Mouse (Mus musculus): ENCODE results near the gene Ugt8a. TPM values are rescaled to one million over a fixed set of nuclear protein-coding genes. Genes with fewer than 3 reads are reported as not detected.

Gene Ugt8a
- total RNA-seq (2014; rRNA removed; ENCODE audit: low replicate concordance) (0.46 and 1.1 TPM in 2 replicates), polyA plus RNA-seq (2015; fragmentation: Nextera tagmentation; extraction: Ambion mirVana) (0.05 TPM in 1 of 2 replicates, not detected in the other)

DNA sequence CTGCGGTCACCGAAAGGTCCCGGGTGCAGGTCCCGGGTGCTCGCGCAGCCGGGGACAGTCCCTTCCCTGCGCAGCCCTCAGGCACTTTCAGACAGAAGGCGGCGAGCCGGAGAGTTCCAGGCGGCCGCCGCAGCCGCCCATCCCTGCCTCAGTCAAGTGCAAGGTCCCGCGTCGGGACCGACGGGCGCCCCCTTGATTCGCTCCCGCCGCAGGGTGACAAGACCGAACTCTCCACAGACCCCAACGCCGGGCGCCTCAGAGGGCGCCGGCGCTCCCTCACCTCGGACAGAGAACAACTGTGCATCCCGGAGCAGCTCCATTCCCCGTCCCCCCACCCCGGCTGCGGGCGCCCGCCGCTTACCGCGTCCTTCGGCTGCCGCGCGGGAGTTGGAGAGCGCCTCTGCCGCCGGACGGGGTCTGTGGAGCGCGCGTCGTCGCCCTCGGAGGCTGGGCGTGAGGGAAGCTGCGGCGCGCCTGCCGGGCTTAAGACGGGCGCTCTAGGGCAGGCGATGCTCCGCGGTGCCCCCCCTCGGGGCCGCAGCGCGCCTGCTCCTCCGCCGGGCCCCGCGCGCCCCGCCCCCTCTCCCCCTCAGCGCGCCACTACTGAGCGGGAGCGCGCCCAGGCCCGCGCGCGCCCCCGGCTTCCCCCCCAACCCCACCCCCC is at the start of gene Ugt8a:
TSS of gene Ugt8a (minus strand) at position 528 of the 664 bp plus-strand sequence.
- DNase-seq (ENCODE audit: low spot score): no peak
- under 1% methylated on average over 62 of the region's 85 CpGs for WGBS
- peak within 1 kb of the TSS; percentile 52 for H3K4me3 ChIP-seq (ENCODE audit: low read depth, low read length)

DNA sequence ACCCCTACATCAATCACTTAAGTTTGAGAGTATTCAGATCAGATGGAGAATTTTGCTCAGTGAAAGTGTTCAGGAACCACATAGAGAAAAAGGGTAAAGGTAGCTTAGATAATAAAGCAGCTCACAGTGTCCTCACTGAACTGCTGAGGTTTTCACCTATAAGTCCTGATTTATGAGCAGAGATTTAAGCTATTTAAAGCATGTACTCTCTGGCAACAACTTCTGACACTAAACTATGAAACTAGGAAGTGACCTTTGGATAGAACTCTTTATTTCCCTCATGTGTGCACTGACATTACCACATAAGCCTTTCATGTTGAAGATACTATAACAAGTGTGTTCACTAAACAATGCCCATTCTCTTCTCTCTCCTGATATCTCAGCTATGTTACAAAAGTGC is 48.2 kb upstream of the Ugt8a start:
- no peaks in the 10 kb centered on the region for H3K36me3 ChIP-seq (replicated peaks; ENCODE audit: control insufficient read depth, insufficient read depth, low read length)
- H3K9ac ChIP-seq (replicated peaks; ENCODE audit: low read depth, low read length): no peak overlapping the region
- no peak overlapping the region for H3K4me2 ChIP-seq (ENCODE audit: low read depth, low read length)
- no peak for TF ChIP-seq EP300 (IDR thresholded peaks at IDR 0.05; ENCODE audit: low read depth)
- H3K4me1 ChIP-seq (ENCODE audit: control insufficient read depth, insufficient read depth): no peaks in the 10 kb centered on the region
- H3K27me3 ChIP-seq (ENCODE audit: control insufficient read depth, insufficient read depth, low read length): no peaks in the 10 kb centered on the region
- no peak overlapping the region for H3K27ac ChIP-seq (ENCODE audit: low read depth)
- ATAC-seq (ENCODE audit: insufficient read depth, low read depth): no peak
- DNase-seq (ENCODE audit: low spot score): no peak
- H3K9me3 ChIP-seq (replicated peaks; ENCODE audit: control insufficient read depth, low read length): no peaks in the 10 kb centered on the region
- no peak overlapping the region for H3K4me3 ChIP-seq (ENCODE audit: low read depth, low read length)

More for the DNA sequence above, at the start of gene Ugt8a:
- peak; percentile 33; the same call in 1 of the 2 replicates for ATAC-seq (ENCODE audit: insufficient read depth, low read depth)
- Histone ChIP-seq H3K36me3 (replicated peaks; ENCODE audit: control insufficient read depth, insufficient read depth, low read length) (no peaks in the 10 kb centered on the region), H3K4me1 (ENCODE audit: control insufficient read depth, insufficient read depth) (no peaks in the 10 kb centered on the region), H3K9ac (replicated peaks; ENCODE audit: low read depth, low read length) (no peak within 1 kb of the TSS), H3K4me2 (ENCODE audit: low read depth, low read length) (peak within 1 kb of the TSS; percentile 82), H3K9me3 (replicated peaks; ENCODE audit: control insufficient read depth, low read length) (no peaks in the 10 kb centered on the region), H3K27ac (ENCODE audit: low read depth) (no peak within 1 kb of the TSS), H3K27me3 (ENCODE audit: control insufficient read depth, insufficient read depth, low read length) (peaks cover 29% of the 10 kb centered on the region)
- TF ChIP-seq CTCF (IDR thresholded peaks at IDR 0.05; ENCODE audit: low read depth) (no peak), EP300 (IDR thresholded peaks at IDR 0.05; ENCODE audit: low read depth) (no peak)

DNA sequence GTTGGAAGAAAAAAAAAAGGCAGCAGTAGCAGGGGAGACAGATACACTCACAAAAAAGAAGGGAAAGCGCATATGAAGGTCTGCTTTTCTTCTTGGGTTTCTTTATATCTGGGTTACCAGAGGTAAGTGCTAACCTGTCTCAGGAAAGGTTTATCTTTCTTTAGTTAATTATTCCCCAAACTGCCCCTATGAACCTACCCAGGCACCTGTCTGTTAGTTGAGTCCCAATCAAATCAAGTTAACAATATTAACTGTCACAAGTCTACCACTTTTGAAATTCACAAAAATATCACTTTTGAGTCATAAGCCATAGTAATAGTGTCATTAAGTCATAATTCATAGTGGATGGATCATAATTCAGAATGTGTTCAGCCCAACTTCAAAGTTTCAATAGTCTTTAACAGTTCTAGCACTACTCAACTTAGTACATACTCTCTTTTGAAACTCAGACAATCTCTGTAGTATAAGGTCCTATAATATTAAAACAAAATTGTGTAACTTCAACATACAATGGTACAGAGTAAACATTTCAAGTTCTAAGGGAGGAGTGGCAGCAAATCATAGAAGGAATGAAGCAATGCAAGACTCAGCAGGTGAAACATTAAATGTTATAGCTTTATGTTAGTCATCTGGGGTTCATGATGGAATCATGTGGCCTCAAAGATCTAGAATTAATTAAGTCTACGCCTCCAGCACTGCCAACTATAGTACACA is 45.4 kb upstream of the Ugt8a start:
- Histone ChIP-seq H3K27me3 (ENCODE audit: control insufficient read depth, insufficient read depth, low read length) (no peaks in the 10 kb centered on the region), H3K4me1 (ENCODE audit: control insufficient read depth, insufficient read depth) (no peaks in the 10 kb centered on the region), H3K4me2 (ENCODE audit: low read depth, low read length) (no peak overlapping the region), H3K36me3 (replicated peaks; ENCODE audit: control insufficient read depth, insufficient read depth, low read length) (no peaks in the 10 kb centered on the region), H3K4me3 (ENCODE audit: low read depth, low read length) (no peak overlapping the region), H3K9me3 (replicated peaks; ENCODE audit: control insufficient read depth, low read length) (no peaks in the 10 kb centered on the region), H3K27ac (ENCODE audit: low read depth) (no peak overlapping the region), H3K9ac (replicated peaks; ENCODE audit: low read depth, low read length) (no peak overlapping the region)
- WGBS: 83% methylated on average over 2 of the region's 2 CpGs
- no peak for ATAC-seq (ENCODE audit: insufficient read depth, low read depth)
- no peak for DNase-seq (ENCODE audit: low spot score)
- no peak for TF ChIP-seq EP300 (IDR thresholded peaks at IDR 0.05; ENCODE audit: low read depth)

DNA sequence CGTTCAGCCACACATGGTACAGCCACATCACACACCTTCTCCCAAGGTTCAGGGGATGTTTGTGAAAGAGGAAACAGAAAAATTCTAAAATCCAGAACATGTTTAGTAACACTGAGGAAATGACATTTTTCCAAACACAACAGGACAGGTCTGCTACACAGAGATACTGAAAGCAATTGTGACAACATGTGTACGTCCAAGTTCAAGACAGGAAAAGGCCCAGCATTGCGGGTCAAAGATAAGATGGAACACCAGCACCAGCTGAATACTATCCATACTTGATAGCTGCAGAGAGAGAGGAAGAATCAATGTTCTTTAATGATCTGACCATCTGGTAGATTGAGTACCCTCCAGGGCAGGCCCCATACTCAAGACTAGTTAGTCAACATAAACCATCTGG is 41.1 kb upstream of the Ugt8a start:
- Histone ChIP-seq H3K9me3 (replicated peaks; ENCODE audit: control insufficient read depth, low read length) (no peaks in the 10 kb centered on the region), H3K36me3 (replicated peaks; ENCODE audit: control insufficient read depth, insufficient read depth, low read length) (no peaks in the 10 kb centered on the region), H3K27me3 (ENCODE audit: control insufficient read depth, insufficient read depth, low read length) (no peaks in the 10 kb centered on the region), H3K4me3 (ENCODE audit: low read depth, low read length) (no peak overlapping the region), H3K9ac (replicated peaks; ENCODE audit: low read depth, low read length) (no peak overlapping the region), H3K27ac (ENCODE audit: low read depth) (no peak overlapping the region), H3K4me1 (ENCODE audit: control insufficient read depth, insufficient read depth) (no peaks in the 10 kb centered on the region), H3K4me2 (ENCODE audit: low read depth, low read length) (no peak overlapping the region)
- TF ChIP-seq CTCF (IDR thresholded peaks at IDR 0.05; ENCODE audit: low read depth): no peak
- no peak for TF ChIP-seq EP300 (IDR thresholded peaks at IDR 0.05; ENCODE audit: low read depth)
- peak; percentile 47; the same call in 1 of the 2 replicates for ATAC-seq (ENCODE audit: insufficient read depth, low read depth)
- peak; percentile 7 for DNase-seq (ENCODE audit: low spot score)
- WGBS: 45% methylated on average over 3 of the region's 3 CpGs

DNA sequence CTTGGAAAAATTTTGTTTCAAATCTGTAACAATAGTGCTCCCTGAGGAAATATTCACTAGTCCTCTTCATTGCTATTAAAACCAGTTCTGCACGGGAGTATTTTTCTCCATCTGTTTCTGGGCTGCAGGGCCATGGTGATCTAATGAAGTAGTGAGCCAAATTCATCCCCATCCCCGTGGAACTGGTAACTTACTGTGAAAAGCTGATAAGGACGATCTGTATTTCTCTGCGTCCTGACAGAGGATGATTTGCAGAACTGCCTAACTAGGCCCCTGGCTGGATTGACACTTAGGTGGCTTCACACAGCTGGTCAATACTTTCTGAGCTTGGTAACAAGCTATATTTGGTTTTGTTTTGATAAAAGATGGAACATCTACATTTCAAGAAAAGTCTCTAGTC is 37.5 kb upstream of the Ugt8a start:
- Histone ChIP-seq H3K4me3 (ENCODE audit: low read depth, low read length) (no peak overlapping the region), H3K36me3 (replicated peaks; ENCODE audit: control insufficient read depth, insufficient read depth, low read length) (no peaks in the 10 kb centered on the region), H3K4me2 (ENCODE audit: low read depth, low read length) (no peak overlapping the region), H3K9me3 (replicated peaks; ENCODE audit: control insufficient read depth, low read length) (no peaks in the 10 kb centered on the region), H3K27me3 (ENCODE audit: control insufficient read depth, insufficient read depth, low read length) (no peaks in the 10 kb centered on the region), H3K4me1 (ENCODE audit: control insufficient read depth, insufficient read depth) (no peaks in the 10 kb centered on the region), H3K27ac (ENCODE audit: low read depth) (no peak overlapping the region), H3K9ac (replicated peaks; ENCODE audit: low read depth, low read length) (no peak overlapping the region)
- DNase-seq (ENCODE audit: low spot score): no peak
- 25% methylated on average over 4 of the region's 4 CpGs for WGBS
- TF ChIP-seq CTCF (IDR thresholded peaks at IDR 0.05; ENCODE audit: low read depth) (no peak), EP300 (IDR thresholded peaks at IDR 0.05; ENCODE audit: low read depth) (no peak)
- no peak for ATAC-seq (ENCODE audit: insufficient read depth, low read depth)

Data from heart, postnatal 0 days (tissue).